Mouse (Mus musculus): Measurements from ENCODE around the gene Tsfm.
"Not testable (repeated sequence)": the region's sequence is repeated elsewhere in the genome, so short reads cannot be mapped to it uniquely, and the experiment has no call there.

Tsfm gene

DNA sequence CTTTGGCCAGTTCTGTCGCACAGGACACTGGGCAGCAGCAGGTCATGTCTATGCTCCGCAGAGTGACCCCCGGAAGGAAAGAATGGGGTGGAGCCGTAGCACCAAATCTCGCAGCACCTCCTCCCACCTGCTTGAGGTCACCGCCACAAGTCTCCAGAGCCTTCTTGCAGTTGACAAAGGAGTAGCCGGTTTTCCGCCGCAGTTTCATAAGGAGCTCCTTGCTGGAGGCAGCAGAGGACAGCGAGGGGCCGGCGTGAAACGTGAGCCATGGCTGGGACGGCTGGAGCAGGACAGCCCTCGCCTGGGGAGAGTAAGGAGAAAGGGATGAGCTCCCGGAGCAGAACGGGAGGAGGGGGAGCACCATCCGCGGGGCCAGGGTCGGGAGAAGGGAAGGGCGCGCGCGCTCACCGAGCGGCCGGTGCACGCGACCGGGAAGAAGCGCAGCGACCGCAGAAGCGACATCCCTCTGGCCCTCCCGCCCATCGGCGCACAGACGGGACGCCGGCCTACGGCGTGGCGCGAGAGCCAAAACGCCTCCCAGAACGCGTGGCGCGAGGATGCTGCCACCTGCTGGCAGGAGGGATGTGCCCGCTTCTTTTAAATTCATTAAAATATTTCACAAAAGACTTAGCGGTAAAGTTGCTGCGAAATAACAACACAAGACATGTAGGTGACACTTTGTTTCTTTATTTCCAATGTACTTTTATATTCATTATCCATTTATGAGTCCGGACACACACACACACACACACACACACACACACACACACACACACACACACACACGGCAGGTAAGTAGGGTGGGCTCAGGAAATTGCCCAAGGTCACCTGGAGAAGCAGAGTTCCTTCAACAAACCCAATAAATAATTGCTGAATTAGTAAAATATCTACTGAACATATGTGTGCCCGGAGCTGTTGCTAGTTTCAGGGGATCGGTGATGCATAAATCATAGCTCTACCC lies at the start of gene Tsfm:
Tsfm (minus strand) TSS at position 505 of the 961 bp plus-strand sequence.
- peak; percentile 79 for DNase-seq

DNA sequence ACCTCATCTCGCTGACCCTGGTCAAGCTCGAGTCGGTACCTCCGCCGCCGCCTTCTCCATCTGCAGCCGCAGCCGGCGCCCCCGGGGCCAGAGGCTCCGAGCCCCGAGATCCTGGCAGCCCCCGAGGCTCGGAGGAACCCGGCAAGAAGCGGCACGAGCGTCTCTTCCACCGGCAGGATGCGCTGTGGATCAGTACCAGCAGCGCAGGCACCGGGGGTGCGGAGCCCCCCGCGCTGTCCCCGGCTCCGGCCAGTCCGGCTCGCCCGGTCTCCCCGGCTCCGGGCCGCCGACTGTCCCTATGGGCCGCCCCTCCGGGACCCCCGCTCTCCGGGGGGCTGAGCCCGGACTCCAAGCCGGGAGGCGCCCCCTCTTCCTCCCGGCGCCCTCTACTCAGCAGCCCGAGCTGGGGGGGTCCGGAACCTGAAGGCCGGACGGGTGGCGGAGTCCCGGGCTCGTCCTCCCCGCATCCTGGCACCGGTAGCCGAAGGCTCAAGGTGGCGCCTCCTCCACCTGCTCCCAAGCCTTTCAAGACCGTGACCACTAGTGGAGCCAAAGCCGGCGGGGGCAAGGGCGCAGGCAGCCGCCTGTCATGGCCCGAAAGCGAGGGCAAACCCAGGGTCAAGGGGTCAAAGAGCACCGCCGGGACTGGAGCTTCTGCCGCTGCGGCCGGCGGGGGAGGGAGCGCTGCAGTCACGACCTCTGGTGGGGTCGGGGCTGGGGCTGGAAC lies 49.2 kb upstream of the Tsfm start:
- DNase-seq = no peak

DNA sequence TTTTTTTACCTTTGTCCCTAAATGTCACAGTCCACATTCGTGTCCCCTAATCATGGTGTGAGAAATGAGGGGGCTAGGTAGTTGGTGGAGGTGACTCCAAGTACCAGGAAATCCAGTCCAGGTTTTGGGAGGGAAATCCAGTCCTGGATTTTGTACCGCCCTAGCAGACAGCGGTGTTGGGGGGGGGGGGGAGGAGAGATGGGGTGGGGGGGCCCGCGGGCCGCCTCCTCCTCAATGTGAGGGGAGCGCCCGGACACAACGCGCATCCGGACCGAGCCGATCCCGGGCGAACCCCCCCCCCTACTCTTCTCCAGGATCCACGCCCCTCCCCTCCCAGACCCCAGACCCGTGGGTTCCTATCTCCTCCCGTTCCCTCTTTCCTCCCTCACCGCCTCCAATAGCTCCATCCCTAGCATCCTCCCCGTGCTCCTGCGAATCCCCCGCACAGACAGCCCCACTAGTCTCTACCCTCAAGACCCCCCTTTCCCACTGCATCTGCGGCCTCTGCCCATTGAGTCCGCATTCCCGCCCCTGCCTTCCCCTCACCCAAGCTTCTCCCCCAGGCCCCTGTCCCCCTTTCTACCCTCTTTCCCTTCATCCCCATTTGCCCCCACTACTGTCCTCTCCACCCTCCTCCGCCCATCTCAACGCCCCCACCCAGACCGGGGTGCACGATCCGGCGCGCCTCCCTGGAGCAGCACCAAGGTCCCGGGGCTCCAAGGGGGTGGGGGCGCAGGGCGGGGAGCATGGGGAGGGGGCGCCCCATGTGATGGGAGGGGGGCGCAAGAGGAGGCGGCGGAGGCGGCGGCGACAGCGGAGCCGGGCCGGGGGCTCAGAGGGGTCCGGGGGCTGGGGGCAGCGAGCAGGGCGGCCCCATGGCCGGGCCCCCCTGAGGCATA lies 48.3 kb upstream of the Tsfm start:
- DNase-seq = no peak

DNA sequence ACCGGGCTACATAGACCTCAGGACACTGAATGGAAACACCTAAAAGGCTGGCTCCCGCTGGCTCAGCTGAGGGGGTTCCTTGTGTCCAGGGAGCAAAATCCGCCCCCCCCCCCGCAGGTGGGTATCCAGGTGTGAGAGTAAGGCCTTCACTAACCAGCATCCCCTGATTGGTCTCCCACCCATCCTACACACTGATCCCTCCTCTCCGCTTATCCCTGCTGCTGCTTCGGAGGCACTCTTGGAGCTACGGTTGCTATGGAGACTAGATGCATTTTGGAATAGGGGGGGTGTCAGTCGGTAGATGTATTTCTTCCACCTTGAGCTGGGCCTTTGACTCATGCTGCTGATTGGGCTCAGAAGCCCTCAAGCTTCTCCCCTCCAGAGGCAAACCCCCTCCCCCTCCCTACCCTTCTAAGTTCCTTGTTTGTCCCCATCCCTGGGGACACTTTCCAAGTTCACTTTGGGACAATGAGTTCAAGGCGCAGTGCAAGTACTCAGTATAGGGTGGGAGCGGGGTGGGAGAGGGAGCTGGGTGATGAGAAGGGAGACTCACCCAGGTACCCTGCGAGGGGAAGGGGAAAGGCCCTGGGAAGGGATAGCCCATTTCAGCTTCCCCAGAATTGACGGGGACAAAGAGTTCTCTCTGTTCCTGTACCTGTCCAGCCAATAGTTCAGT lies 47.5 kb upstream of the Tsfm start:
- DNase-seq = peak; percentile 83

DNA sequence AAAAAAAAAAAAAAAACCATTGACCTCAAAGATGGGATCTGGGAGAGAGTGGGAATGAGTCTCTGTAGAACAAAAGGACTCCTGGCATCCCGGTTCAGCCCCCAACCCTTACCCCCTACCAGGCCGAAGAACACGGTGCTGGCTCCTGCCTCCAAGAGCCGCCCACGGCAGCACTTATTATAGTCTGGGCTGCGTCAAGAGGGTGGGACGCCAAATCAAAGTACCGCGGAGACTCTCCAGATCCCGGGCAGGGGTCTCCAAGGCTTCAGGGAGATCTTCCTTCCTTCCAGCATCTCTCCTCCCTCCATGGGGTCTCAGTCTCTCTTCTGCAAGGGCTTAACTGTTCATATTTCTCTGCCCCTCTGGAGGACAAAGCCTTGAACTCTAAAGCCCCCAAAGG lies 46.9 kb upstream of the Tsfm start:
- DNase-seq = no peak

DNA sequence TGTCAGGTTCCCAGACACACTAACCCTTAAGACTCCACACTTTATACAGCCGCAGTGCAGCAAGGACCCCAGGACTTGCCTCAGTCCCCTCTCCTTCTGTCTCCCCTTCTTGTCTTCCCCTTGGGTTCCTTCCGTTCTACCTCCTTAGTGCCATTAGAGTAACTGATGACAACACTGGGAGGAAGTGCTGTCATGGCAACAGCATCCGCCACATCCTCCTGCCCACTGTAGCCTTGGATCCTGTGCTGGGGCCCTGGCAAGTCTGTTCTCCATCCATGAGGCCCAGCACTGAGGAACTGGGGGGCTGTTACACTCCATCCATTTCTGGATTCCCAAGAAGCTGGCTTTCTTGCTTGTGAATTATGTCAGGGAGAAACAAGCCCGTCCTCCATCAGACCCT lies 45.4 kb upstream of the Tsfm start:
- no peak for DNase-seq

DNA sequence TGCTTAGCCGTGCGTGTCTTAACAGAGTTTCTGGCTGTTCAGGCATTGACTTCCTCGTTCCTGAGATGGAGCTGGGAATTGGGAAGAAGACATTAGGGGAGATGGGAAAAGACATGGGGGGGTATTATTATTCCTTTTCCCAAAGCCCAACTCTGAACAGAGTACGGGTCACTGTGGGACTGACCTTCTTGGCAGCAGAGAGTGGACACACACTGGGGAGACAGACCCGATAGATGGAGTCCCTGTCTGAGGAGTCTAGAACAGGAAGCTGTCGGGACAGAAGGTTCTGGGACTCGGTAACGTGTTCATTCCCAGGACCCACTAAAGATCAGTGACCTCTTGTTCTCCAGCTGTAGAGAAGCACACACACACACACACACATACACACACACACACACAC lies 45.0 kb upstream of the Tsfm start:
- DNase-seq = no peak

DNA sequence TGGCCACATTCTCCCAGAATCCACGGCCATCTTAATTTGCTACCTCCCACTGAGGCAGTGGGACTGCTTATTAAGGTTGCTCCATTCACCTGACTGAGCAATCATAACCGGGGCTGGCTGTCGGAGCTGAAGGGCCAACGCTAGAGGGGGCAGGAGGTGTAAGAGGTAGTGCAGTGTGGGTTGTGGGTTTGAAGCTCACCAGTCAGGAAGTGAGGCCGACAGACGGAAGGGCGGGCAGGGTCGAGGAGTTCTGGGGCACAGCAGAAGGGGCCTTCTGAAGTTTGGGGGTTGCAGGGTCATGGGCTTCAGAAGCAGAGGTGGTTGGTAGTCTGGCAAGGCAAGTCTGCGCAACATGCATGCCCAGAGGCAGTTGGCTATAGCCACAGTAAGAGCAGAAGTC lies 44.4 kb upstream of the Tsfm start, which contains the start of gene Agap2:
Agap2 (plus strand) TSS at position 205 of the 400 bp plus-strand sequence.
- DNase-seq = no peak

DNA sequence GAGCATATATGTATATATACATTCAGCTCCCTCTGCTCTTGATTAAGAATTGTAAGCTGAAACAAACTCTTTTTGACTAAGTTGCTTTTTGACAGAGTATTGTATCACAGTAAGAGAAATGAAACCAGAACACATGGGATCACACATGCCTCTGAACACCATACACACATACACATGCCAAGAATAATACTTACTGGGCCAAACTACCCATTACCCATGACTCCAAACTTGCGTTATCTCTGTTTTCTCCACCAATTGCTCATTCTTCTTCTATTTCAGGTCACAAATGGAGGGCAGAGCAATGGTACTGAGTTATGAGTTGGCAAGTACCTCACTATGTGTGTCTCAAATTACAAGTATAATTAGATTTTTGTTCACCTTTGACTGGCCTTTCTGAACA lies 43.3 kb upstream of the Tsfm start:
- DNase-seq = no peak

DNA sequence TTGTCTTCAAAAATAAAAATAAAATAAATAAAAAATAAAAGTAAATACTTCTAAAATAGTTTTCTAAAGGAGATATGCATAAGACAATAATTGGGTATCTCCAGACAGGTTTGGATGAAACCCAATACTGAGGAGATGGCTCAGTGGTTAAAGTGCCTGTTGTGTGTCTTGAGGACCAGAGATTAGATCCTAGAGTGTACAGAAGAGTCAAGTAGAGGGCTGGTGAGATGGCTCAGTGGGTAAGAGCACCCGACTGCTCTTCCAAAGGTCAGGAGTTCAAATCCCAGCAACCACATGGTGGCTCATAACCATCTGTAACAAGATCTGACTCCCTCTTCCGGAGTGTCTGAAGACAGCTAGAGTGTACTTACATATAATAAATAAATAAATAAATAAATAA lies 42.3 kb upstream of the Tsfm start:
- not testable (repeated sequence) for DNase-seq

DNA sequence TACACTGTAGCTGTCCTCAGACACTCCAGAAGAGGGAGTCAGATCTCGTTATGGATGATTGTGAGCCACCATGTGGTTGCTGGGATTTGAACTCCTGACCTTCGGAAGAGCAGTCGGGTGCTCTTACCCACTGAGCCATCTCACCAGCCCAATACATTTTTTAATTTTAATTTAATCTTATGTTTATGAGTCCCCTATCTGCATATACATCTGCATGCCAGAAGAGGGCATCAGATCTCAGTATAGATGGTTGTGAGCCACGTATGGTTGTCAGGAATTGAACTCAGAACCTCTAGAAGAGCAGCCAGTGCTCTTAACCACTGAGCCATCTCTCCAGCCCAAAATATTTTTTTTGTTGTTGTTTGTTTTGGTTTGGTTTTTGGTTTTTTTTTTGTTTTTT lies 41.6 kb upstream of the Tsfm start:
- DNase-seq = not testable (repeated sequence)

DNA sequence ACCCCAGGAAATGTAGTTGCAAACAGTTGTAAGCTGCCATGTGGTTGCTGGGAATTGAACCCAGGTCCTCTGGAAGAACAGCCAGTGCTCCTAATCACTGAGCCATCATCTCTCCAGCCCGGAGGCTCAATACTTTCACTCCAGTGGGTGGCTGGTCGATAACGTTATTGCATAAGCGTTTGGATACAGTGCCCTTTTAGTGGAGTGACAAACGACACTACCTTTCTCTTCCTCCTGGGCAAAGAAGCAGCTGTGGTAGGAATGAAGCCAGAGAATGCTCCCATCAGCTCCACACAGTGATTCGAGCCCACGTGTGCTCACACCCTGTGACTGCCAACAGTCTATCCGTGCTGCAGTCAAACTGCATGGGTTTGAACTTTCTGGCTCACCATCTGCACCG lies 40.6 kb upstream of the Tsfm start:
- DNase-seq = no peak

DNA sequence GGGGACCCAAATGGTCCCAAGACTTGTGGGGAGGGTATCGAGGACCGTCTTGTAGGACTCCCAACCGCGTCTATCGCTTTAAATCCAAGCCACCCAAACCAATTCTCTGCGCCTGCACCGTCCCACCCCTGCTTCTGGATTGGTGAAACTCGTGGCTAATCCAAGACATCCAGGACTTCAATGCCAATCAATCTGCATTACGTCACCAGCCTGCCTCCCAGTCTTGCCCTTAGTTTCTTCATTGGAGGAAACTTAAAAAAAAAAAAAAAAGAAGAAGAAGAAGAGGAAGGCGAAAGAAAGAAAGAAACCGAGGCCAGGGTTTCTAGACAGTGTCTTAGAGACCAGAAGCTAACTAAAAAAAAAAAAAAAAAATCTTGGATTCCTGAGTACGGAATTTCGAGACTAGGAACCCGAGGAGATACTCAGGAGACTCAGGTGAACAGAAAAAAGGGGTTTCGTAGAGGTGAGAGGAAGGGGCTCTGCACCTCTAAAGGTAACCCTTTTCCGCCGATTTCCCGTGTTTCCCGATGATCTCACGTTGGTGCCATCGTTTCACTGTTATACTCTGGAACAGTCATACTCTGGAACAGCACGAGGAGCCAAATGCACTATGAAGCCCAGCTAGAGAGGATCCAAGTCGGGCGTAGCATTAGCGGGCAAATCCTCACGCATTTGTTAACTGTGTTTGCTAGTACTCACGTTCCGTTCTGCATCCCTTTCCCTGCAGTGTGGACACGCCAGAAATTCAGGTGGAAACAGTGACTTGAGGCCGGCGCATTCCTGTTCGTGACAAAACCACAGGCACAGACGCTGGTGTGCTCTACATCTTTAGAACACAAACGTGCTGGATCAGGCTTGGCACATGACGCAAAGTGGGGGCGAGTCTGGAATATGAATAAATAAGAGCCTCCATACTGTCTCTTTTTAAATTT lies 39.8 kb upstream of the Tsfm start, which contains the start of gene Tspan31:
Tspan31 (minus strand) TSS at position 75 of the 932 bp plus-strand sequence.
- peak; percentile 97 for DNase-seq

DNA sequence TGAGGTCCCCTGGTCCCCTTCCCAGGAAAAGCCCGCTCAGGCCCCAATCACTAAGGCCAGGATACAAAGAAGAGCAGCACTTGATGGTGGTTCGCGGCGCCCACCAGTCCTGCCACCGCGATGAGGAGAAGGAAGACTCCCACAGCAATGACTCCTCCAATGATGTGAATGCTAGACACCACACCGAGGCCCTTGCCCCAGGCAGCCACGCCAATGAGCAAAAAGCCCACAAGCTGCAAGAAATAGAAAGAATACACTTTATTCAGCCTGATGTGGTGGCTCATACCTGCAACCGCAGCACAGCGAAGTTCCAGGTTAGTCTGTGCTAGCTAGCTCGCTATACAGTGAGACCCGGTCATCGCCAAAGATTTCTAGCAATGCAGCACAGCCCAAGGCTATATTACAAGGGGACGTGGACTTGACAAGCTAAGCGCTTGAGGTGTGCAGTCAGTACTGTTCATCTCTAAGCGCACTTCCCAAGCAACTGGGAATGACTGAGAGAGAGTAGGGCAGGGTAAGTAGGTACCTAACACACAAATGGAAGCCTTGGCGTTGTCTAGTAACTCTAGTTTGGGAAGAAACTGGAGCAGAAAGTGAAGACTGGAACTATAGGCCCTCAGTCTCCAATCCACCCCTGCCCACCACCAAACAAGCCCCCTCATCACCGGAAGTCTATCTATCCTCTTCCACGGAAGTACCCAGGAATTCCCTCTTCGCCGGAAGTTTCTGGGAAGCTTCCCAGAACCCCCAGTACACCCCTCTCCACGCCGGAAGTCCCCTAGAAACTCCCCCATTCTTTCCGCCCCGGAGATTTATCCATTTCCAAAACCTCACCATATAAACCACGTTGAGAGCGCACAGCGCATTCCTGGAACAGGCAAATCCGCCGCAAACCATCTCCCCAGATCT lies 38.9 kb upstream of the Tsfm start:
- no peak for DNase-seq

DNA sequence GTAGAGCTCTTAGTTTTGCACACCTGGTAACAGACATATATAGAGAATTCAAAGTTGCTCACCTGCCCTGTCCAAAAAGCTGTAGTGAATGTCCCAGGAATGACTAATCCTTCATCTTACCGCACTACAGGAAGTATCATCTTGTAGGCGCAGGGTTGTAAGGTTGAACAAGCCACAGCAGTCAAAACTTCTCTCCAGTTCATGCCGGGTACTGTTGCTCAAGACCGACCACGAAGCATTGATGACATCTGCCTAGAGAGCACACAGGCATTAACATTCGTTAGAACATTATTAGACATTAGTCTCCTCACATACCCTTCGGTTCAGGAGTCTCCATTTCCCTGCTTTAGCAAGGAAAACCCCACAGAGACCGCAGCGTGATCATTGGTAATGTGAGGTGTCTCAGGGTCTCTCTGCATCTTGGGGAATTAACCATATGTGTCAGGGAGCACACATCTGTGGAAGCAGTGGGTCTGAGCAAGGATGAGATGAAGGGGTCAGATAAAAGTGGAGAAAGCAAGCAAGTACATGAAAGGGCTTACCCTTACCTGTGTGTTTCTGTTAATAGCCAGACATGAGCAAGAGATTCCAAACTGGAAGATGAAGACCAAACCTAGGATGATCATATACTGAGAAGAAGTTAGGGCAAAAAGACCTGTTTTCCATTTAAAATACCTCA lies 37.9 kb upstream of the Tsfm start:
- no peak for DNase-seq

DNA sequence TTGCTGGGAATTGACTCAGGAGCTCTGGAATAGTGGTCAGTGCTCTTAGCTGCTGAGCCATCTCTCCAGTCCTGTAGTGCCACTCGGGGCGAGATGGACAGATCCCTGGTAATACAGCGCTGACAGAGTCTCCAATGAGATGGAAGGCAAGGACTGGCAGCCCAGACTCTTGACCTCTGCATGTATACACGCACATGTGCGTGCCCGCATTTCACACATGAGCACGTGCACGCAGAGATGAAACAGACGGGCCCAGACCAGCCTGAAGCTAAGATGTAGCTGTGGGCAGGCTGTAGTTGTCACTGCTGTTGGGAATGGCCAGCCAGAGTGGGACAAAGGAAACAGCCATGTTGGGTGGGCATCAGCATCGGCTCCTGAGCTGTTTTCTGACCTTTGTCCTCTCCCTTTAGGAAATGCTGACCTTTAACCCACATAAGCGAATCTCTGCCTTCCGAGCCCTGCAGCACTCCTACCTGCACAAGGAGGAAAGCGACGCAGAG lies 35.9 kb upstream of the Tsfm start:
- DNase-seq = no peak

DNA sequence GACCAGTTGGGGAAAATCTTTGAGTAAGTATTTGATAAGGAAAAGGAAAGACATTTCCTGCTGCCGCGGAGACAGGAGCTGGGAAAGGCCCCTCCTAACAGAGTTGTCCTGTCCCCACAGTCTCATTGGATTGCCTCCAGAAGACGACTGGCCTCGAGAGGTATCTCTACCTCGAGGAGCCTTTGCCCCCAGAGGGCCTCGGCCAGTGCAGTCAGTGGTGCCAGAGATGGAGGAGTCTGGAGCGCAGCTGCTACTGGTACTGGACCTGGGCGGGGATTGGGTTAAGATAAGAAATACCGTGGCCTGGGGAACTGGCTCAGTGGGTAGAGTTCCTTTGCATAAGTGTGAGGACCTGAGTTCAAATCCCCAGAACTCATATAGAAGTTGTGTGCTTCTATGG lies 35.3 kb upstream of the Tsfm start:
- DNase-seq = no peak

DNA sequence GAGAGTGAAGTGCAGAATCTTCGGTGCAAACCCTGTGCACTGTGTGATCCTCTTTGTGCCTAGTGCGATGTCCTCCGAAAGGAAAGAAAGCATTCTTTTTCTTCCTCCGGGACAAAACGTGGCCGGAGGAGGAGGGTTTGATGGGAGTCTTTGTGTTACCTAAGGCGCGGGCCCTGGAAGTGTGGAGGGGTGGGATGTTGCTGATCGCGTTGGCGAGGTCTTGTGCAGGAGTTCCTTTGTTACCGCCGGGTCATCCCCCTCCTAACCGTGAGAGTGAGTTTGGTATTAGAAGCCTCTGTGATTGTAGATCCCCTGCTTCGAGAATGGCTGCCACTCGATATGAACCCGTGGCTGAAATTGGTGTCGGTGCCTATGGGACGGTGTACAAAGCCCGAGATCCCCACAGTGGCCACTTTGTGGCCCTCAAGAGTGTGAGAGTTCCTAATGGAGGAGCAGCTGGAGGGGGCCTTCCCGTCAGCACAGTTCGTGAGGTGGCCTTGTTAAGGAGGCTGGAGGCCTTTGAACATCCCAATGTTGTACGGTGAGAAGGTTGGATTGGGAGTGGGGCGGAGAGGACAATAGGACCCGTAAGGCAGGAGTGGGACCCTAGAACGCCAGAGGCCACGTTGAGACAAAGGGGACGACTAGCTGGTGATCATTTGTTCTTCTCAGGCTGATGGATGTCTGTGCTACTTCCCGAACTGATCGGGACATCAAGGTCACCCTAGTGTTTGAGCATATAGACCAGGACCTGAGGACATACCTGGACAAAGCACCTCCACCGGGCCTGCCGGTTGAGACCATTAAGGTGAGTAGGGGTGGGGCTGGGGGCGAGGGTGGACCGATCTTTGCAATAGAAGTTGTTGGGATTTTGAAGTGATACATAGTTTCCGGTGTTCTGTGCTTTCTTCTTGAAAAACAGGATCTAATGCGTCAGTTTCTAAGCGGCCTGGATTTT lies 33.6 kb upstream of the Tsfm start:
- DNase-seq = no peak
